Comparison of ENCODE assay signal across 8 mouse cellular contexts in genomic region chr11:28853102-28853800, GRCm38 (mm10). TPM values are rescaled to one million over a fixed set of nuclear protein-coding genes. Genes with fewer than 3 reads are reported as not detected.
DNase-seq lines count a peak whose midpoint lies in the region; ATAC-seq lines count a peak whose summit lies in the region.

Gene Efemp1 (plus strand): TSS chr11:28853204.

- peaks cover 19% of the 10 kb centered on the region for H3K27me3 ChIP-seq in embryonic facial prominence, embryonic 10.5 days (replicated peaks; ENCODE audit: low read depth, poor library complexity, severe bottlenecking)
- no peaks in the 10 kb centered on the region for H3K27me3 ChIP-seq in heart, embryonic 11.5 days (ENCODE audit: control insufficient read depth, insufficient read depth, low read length)
- no peaks in the 10 kb centered on the region for H3K27me3 ChIP-seq in limb, embryonic 15.5 days
- H3K27me3 ChIP-seq in midbrain, embryonic 16.5 days (ENCODE audit: control insufficient read depth, insufficient read depth, low read depth, low read length) = no peaks in the 10 kb centered on the region; the same call in 1 of the 2 replicates

- peak within 1 kb of the TSS; percentile 61 for H3K9ac ChIP-seq in heart, embryonic 11.5 days (ENCODE audit: low read depth, low read length)
- peak within 1 kb of the TSS; percentile 47 for H3K9ac ChIP-seq in limb, embryonic 15.5 days
- peak within 1 kb of the TSS; percentile 53 for H3K9ac ChIP-seq in midbrain, embryonic 16.5 days (ENCODE audit: low read depth, low read length)

- H3K4me1 ChIP-seq in embryonic facial prominence, embryonic 10.5 days = peaks cover 23% of the 10 kb centered on the region
- 0 out of 2 replicates have a peak, but pooled peaks cover 3% of the 10 kb centered on the region for H3K4me1 ChIP-seq in heart, embryonic 11.5 days (ENCODE audit: control insufficient read depth, insufficient read depth, low read length)
- H3K4me1 ChIP-seq in limb, embryonic 15.5 days = 0 out of 2 replicates have a peak, but pooled peaks cover 4% of the 10 kb centered on the region
- peaks cover 12% of the 10 kb centered on the region for H3K4me1 ChIP-seq in midbrain, embryonic 16.5 days (ENCODE audit: control insufficient read depth, insufficient read depth, low read length)

- H3K9me3 ChIP-seq in embryonic facial prominence, embryonic 10.5 days = no peaks in the 10 kb centered on the region
- H3K9me3 ChIP-seq in heart, embryonic 11.5 days (replicated peaks; ENCODE audit: control insufficient read depth, low read length) = no peaks in the 10 kb centered on the region
- no peaks in the 10 kb centered on the region for H3K9me3 ChIP-seq in limb, embryonic 15.5 days
- no peaks in the 10 kb centered on the region for H3K9me3 ChIP-seq in midbrain, embryonic 16.5 days (replicated peaks; ENCODE audit: control insufficient read depth, low read length, poor library complexity, severe bottlenecking)

- peak within 1 kb of the TSS; percentile 93 for H3K4me2 ChIP-seq in heart, embryonic 11.5 days
- H3K4me2 ChIP-seq in limb, embryonic 15.5 days = peak within 1 kb of the TSS; percentile 80
- H3K4me2 ChIP-seq in midbrain, embryonic 16.5 days (ENCODE audit: low read length) = peak within 1 kb of the TSS; percentile 99

- under 1% methylated on average over 30 of the region's 30 CpGs for WGBS in embryonic facial prominence, embryonic 10.5 days
- WGBS in heart, embryonic 11.5 days (ENCODE audit: insufficient replicate concordance) = under 1% methylated on average over 30 of the region's 30 CpGs
- under 1% methylated on average over 28 of the region's 30 CpGs for WGBS in limb, embryonic 15.5 days
- under 1% methylated on average over 29 of the region's 30 CpGs for WGBS in midbrain, embryonic 16.5 days

- H3K36me3 ChIP-seq in embryonic facial prominence, embryonic 10.5 days (replicated peaks) = no peaks in the 10 kb centered on the region
- H3K36me3 ChIP-seq in heart, embryonic 11.5 days (ENCODE audit: control insufficient read depth, insufficient read depth, low read length) = no peaks in the 10 kb centered on the region
- H3K36me3 ChIP-seq in limb, embryonic 15.5 days = no peaks in the 10 kb centered on the region
- no peaks in the 10 kb centered on the region for H3K36me3 ChIP-seq in midbrain, embryonic 16.5 days (ENCODE audit: control insufficient read depth, insufficient read depth, low read length)

- peak within 1 kb of the TSS; percentile 81 for H3K27ac ChIP-seq in embryonic facial prominence, embryonic 10.5 days (replicated peaks)
- no peak within 1 kb of the TSS for H3K27ac ChIP-seq in heart, embryonic 11.5 days (ENCODE audit: low read depth, low read length)
- no peak within 1 kb of the TSS; the same call in 1 of the 2 replicates for H3K27ac ChIP-seq in limb, embryonic 15.5 days
- no peak within 1 kb of the TSS for H3K27ac ChIP-seq in midbrain, embryonic 16.5 days (ENCODE audit: low read length)

- peak within 1 kb of the TSS; percentile 70 for H3K4me3 ChIP-seq in embryonic facial prominence, embryonic 10.5 days
- peak within 1 kb of the TSS; percentile 63 for H3K4me3 ChIP-seq in heart, embryonic 11.5 days (ENCODE audit: low read depth, low read length)
- peak within 1 kb of the TSS; percentile 49 for H3K4me3 ChIP-seq in limb, embryonic 15.5 days
- peak within 1 kb of the TSS; percentile 54 for H3K4me3 ChIP-seq in midbrain, embryonic 16.5 days (ENCODE audit: low read depth, low read length)

- ATAC-seq in heart, embryonic 11.5 days (replicated peaks; ENCODE audit: insufficient number of reproducible peaks, low FRiP score, low TSS enrichment) = peak; percentile 52
- ATAC-seq in limb, embryonic 15.5 days (ENCODE audit: insufficient number of reproducible peaks, low FRiP score, low TSS enrichment, low read depth) = peak; percentile 65; the same call in 1 of the 2 replicates
- ATAC-seq in midbrain, embryonic 16.5 days = peak; percentile 87

- peak; percentile 60 for DNase-seq in adrenal gland, adult 2 months
- DNase-seq in embryonic facial prominence, embryonic 10.5 days (ENCODE audit: low spot score) = peak; percentile 69
- peak; percentile 37 to 56 for DNase-seq in kidney, adult 8-10 months
- peak; percentile 27 for DNase-seq in testis, postnatal 14 days (ENCODE audit: low spot score)
- no peak for DNase-seq in T-cell, adult 2 months (ENCODE audit: low spot score)

RNA-seq across cellular contexts. Expression of gene Efemp1, which starts in this region (rescaled TPM):
- total RNA-seq in adrenal gland, adult 2 months (2021) = 10 to 100 TPM; 45.2 to 98.9 TPM
- polyA plus RNA-seq in adrenal gland, adult 2 months (2012; rRNA removed) = 38.7 and 59.8 TPM in 2 replicates
- polyA plus RNA-seq in embryonic facial prominence, embryonic 10.5 days (2016; fragmentation: Nextera tagmentation; extraction: Ambion mirVana) = 5.5 and 10.2 TPM in 2 replicates
- polyA plus RNA-seq in heart, embryonic 11.5 days (2014; fragmentation: Nextera tagmentation; extraction: Ambion mirVana) = 27.9 and 28.6 TPM in 2 replicates
- 29.2 and 30.2 TPM in 2 replicates for polyA plus RNA-seq in limb, embryonic 15.5 days (2015; fragmentation: Nextera tagmentation; extraction: Ambion mirVana)
- polyA plus RNA-seq in midbrain, embryonic 16.5 days (2015; fragmentation: Nextera tagmentation; extraction: Ambion mirVana) = 4.6 and 5.0 TPM in 2 replicates
